Mouse (Mus musculus): ENCODE data around the gene Crybg1.

DNA sequence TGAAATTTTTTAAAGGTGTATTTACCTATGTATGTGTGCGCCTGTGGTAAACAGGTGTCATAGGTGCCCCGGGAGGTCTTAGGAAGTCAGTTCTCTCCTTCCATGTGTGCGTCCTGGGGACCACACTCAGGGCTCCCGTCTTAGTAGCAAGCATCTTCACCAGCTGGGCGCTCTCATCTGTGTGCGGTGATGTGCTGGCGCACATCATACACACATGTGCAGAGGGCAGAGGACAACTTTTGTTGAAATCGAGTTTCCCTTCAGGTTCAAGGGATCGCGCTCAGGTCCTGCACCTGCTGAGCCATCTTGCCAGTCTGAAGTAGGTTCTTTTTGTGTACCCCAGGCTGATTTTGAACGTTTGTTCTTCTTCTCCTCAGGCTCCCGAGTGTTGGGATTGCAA is 232.5 kb downstream of the Crybg1 start:
- no peak for TF ChIP-seq CTCF (IDR thresholded peaks at IDR 0.05; ENCODE audit: insufficient read depth, low read length)
- no peak for TF ChIP-seq POLR2A (IDR thresholded peaks at IDR 0.05; ENCODE audit: borderline replicate concordance, extremely low read depth, low read depth, low read length)
